Mouse (Mus musculus): ENCODE data around the gene Tmem184b. TPM values are rescaled to one million over a fixed set of nuclear protein-coding genes. Genes with fewer than 3 reads are reported as not detected.

The Tmem184b gene
- 26.8 TPM for polyA plus RNA-seq (2017; shearing (Covaris generic))

DNA sequence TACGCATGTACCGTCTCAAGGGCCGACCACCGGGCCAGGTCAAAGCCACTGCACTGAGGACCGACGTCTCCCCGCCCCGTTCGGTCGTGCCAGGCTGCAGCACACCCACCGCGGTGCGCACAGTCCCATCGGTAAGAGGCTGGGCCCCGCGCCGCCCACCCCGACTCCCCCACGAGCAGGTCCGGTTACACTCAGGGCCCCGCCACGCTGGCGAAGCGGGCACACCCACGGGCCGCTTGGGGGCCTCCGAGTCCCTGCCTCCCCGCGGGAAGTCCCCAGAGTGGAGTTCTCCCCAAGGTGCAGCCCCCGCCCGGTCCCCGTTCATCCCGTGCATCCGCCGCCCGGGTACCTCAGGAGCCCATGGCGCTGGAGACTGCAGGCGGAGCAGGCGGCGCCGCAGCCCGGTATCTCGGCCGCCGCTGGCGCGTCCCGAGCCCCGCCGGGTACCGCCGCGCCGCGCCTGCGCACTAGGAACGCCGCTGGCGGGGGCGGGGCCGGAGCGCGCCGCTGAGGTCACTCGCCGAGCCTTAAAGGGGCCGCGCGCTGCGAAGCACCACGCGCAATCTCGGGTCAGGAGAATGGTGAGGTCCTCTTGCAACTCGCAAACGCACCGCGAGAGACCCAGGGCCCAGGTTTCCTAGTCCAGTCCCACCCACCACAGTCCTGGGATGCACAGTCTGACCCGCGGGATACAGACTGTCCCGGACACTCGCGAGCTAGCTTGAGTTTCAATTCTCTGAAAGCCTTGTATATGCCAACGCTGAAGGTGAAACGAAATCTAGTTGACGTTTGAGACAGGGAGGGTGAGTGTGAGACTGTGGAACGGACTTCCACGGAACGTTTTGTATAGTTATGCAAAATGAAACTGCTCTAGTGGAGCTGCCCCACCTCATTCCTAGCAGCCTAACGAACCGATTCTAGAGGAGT is at the start of gene Tmem184b:
Gene Tmem184b, minus strand, starts transcription at position 734 of the 927 bp plus-strand sequence.

GRCm38 (mm10) chr15:79346051-79346793 is 57.1 kb downstream of the Tmem184b start, which contains the start of gene Maff:
Maff (plus strand) TSS chr15:79346621.

DNA sequence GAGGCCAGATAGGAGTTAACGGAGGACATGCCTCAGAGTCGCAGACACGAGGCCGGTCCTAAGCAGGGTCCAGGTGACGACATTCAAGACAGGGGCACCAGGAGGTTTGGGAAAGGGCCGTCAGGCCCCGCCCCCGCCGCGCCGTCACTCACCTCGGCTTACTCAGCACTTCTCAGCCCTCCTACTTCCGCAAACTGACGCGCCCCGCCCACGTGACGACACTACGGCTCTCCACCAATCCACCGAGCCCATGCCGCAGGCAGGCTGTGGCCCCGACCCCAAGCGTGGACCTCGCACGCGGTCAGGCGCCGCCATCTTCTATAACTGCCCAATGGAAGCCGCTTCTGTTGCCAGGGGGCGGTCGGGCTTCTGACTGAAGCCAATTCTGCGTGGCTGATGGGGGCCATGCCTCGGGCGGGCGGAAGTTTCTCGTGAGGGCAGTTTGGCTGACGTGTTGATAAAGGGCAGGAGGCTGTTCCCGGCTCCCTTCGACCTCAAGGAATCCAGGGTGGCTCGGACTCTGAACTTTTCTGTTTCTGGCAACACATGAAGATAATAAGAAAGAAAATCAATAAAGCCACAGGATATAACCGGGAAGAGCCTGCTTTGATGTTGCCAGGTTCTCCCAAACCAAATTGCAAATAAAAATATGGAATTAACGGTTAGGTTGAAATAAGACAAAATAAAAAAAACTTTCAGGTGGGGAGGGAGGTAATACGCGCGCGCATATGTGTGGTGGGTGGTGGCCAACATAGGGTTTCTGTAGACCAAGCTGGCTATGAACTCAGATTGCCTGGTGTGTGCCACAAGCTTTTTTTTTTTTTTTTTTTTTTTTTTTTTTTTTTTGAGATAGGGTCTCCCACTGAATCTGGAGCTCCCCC is 75.1 kb downstream of the Tmem184b start, which contains the start of gene Pla2g6:
Gene Pla2g6, minus strand, starts transcription at position 333 of the 881 bp plus-strand sequence.

Other genes with a start within 250 kb of the Tmem184b start
- not detected for gene Sox10, start 238.3 kb downstream of the Tmem184b start, polyA plus RNA-seq (2017; shearing (Covaris generic))
- gene Pick1, start 174.4 kb downstream of the Tmem184b start, polyA plus RNA-seq (2017; shearing (Covaris generic)) = 42.8 TPM
- 0.14 TPM for gene Gm49486, start 174.2 kb downstream of the Tmem184b start, polyA plus RNA-seq (2017; shearing (Covaris generic))
- gene Slc16a8, start 148.8 kb downstream of the Tmem184b start, polyA plus RNA-seq (2017; shearing (Covaris generic)) = not detected
- not detected for gene Baiap2l2, start 118.0 kb downstream of the Tmem184b start, polyA plus RNA-seq (2017; shearing (Covaris generic))
- 17.6 TPM for gene Pla2g6, start 75.2 kb downstream of the Tmem184b start, polyA plus RNA-seq (2017; shearing (Covaris generic))
- 0.92 TPM for gene Maff, start 56.9 kb downstream of the Tmem184b start, polyA plus RNA-seq (2017; shearing (Covaris generic))
- 5.2 TPM for gene Csnk1e, start 52.0 kb upstream of the Tmem184b start, polyA plus RNA-seq (2017; shearing (Covaris generic))
- not detected for gene Kcnj4, start 101.7 kb upstream of the Tmem184b start, polyA plus RNA-seq (2017; shearing (Covaris generic))
- gene Kdelr3, start 112.8 kb upstream of the Tmem184b start, polyA plus RNA-seq (2017; shearing (Covaris generic)) = not detected
- gene Ddx17, start 143.2 kb upstream of the Tmem184b start, polyA plus RNA-seq (2017; shearing (Covaris generic)) = 19.7 TPM
- not detected for gene Dmc1, start 201.5 kb upstream of the Tmem184b start, polyA plus RNA-seq (2017; shearing (Covaris generic))

Data from CD4-positive, CD25-positive, alpha-beta regulatory T cell, adult 9 weeks (primary cell).